In the genomic region with DNA sequence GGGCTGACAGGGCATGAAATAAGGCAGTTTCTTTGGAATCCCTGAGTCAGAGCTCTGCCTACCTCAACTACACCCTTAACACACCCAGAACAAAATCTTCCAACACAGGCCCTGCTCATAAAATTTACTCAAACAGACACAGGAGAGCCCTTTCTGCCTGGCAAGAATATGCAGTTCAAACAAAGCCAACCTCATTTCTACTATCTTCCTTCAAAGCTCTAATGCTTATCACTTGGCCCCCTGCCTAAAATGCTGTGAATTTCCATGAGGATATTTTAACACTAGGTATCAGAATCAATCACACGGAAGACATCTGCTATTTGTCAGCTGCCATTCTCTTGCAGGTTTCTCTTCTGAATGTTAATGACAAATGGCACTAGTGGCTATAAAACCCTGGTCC, we compare ENCODE assay signal across 19 mouse cellular contexts.
DNase-seq lines count a peak whose midpoint lies in the region; ATAC-seq and TF ChIP-seq lines count a peak whose summit lies in the region.
"Had no signal": no experiment of that assay in that cellular context is flagged by ENCODE, and none has a peak within 500 bp of the region (broad histone marks: within the 10 kb centered on the region; RNA-seq: fewer than 3 reads in every experiment).

No protein-coding gene starts in this region.

- H3K27me3 ChIP-seq in forebrain, postnatal 0 days (ENCODE audit: insufficient read depth, low read length): no peaks in the 10 kb centered on the region
- H3K27me3 ChIP-seq in forebrain, embryonic 11.5 days (ENCODE audit: control insufficient read depth, insufficient read depth, low read length): no peaks in the 10 kb centered on the region
- no peaks in the 10 kb centered on the region for H3K27me3 ChIP-seq in midbrain, embryonic 14.5 days (ENCODE audit: control insufficient read depth, insufficient read depth, low read length)
- H3K27me3 ChIP-seq in midbrain, embryonic 11.5 days (ENCODE audit: control insufficient read depth, insufficient read depth, low read length): no peaks in the 10 kb centered on the region
- no peaks in the 10 kb centered on the region for H3K27me3 ChIP-seq in heart, postnatal 0 days (ENCODE audit: control insufficient read depth, insufficient read depth, low read length)
- H3K27me3 ChIP-seq: hindbrain, embryonic 13.5 days had no signal

- H3K27ac ChIP-seq in forebrain, postnatal 0 days (ENCODE audit: low read depth, low read length): no peak overlapping the region
- no peak overlapping the region for H3K27ac ChIP-seq in forebrain, embryonic 11.5 days (ENCODE audit: low read depth, low read length)
- H3K27ac ChIP-seq in midbrain, embryonic 14.5 days (replicated peaks; ENCODE audit: low read depth, low read length): no peak overlapping the region
- no peak overlapping the region for H3K27ac ChIP-seq in midbrain, embryonic 11.5 days (ENCODE audit: low read depth, low read length)
- 0 out of 2 replicates have a peak overlapping the region, but pooled peaks have one; percentile 10 for H3K27ac ChIP-seq in heart, postnatal 0 days (ENCODE audit: low read depth)
- H3K27ac ChIP-seq: gastrocnemius, adult 2 months; hindbrain, embryonic 13.5 days; left cerebral cortex, adult 2 months; midbrain, embryonic 10.5 days had no signal

- no peaks in the 10 kb centered on the region for H3K4me1 ChIP-seq in forebrain, postnatal 0 days (ENCODE audit: insufficient read depth)
- H3K4me1 ChIP-seq in forebrain, embryonic 11.5 days (replicated peaks; ENCODE audit: control insufficient read depth, insufficient read depth, low read length): no peaks in the 10 kb centered on the region
- no peaks in the 10 kb centered on the region for H3K4me1 ChIP-seq in midbrain, embryonic 14.5 days (ENCODE audit: control insufficient read depth, insufficient read depth, low read length)
- no peaks in the 10 kb centered on the region for H3K4me1 ChIP-seq in midbrain, embryonic 11.5 days (ENCODE audit: control insufficient read depth, insufficient read depth, low read length)
- H3K4me1 ChIP-seq in heart, postnatal 0 days (ENCODE audit: control insufficient read depth, insufficient read depth): 0 out of 2 replicates have a peak, but pooled peaks cover 9% of the 10 kb centered on the region
- H3K4me1 ChIP-seq: hindbrain, embryonic 13.5 days; midbrain, embryonic 10.5 days had no signal

- H3K36me3 ChIP-seq in forebrain, postnatal 0 days (ENCODE audit: insufficient read depth): no peaks in the 10 kb centered on the region
- H3K36me3 ChIP-seq in forebrain, embryonic 11.5 days (ENCODE audit: control insufficient read depth, insufficient read depth, low read length): no peaks in the 10 kb centered on the region
- no peaks in the 10 kb centered on the region for H3K36me3 ChIP-seq in midbrain, embryonic 14.5 days (ENCODE audit: control insufficient read depth, insufficient read depth, low read length)
- no peaks in the 10 kb centered on the region for H3K36me3 ChIP-seq in midbrain, embryonic 11.5 days (ENCODE audit: control insufficient read depth, insufficient read depth, low read length)
- no peaks in the 10 kb centered on the region for H3K36me3 ChIP-seq in heart, postnatal 0 days (replicated peaks; ENCODE audit: control insufficient read depth, insufficient read depth, low read length)
- H3K36me3 ChIP-seq: hindbrain, embryonic 13.5 days; midbrain, embryonic 10.5 days had no signal

- DNase-seq in forebrain, postnatal 0 days: peak; percentile 18
- DNase-seq in forebrain, embryonic 11.5 days (ENCODE audit: low spot score): no peak
- peak; percentile 11 for DNase-seq in midbrain, embryonic 14.5 days
- DNase-seq in midbrain, embryonic 11.5 days (ENCODE audit: low spot score, missing footprints): no peak
- DNase-seq in heart, postnatal 0 days (ENCODE audit: low spot score): peak; percentile 17
- no peak for DNase-seq in retina, embryonic 14.5 days (ENCODE audit: low spot score)
- no peak for DNase-seq in kidney, postnatal 10 days
- DNase-seq: adrenal gland, adult 8-10 months; cerebellum, postnatal 25 days; gastrocnemius, adult 2 months; kidney, adult 8-10 months; kidney, postnatal 25 days; lung, adult 2 months; lung, postnatal 36 days; right cerebral cortex, postnatal 4 days had no signal

- 0 out of 2 replicates have a peak, but pooled peaks have one; percentile 32 for TF ChIP-seq EP300 in heart, postnatal 0 days (IDR thresholded peaks at IDR 0.05; ENCODE audit: low read depth)

- TF ChIP-seq CTCF in forebrain, postnatal 0 days (IDR thresholded peaks at IDR 0.05; ENCODE audit: low read depth): no peak
- no peak for TF ChIP-seq CTCF in heart, postnatal 0 days (IDR thresholded peaks at IDR 0.05; ENCODE audit: low read depth)

- no peaks in the 10 kb centered on the region for H3K9me3 ChIP-seq in forebrain, postnatal 0 days (ENCODE audit: low read length)
- H3K9me3 ChIP-seq in forebrain, embryonic 11.5 days (ENCODE audit: control insufficient read depth, low read length): no peaks in the 10 kb centered on the region
- no peaks in the 10 kb centered on the region for H3K9me3 ChIP-seq in midbrain, embryonic 14.5 days (ENCODE audit: control insufficient read depth, low read length)
- no peaks in the 10 kb centered on the region for H3K9me3 ChIP-seq in midbrain, embryonic 11.5 days (ENCODE audit: control insufficient read depth, low read length)
- H3K9me3 ChIP-seq in heart, postnatal 0 days (replicated peaks; ENCODE audit: control insufficient read depth, low read length): no peaks in the 10 kb centered on the region
- H3K9me3 ChIP-seq: hindbrain, embryonic 13.5 days; midbrain, embryonic 10.5 days had no signal

- WGBS in forebrain, postnatal 0 days: 54% methylated on average over 1 of the region's 1 CpGs
- 80% methylated on average over 1 of the region's 1 CpGs for WGBS in forebrain, embryonic 11.5 days
- 73% methylated on average over 1 of the region's 1 CpGs for WGBS in midbrain, embryonic 14.5 days
- WGBS in midbrain, embryonic 11.5 days: 92% methylated on average over 1 of the region's 1 CpGs
- WGBS in heart, postnatal 0 days: 24% methylated on average over 1 of the region's 1 CpGs

- no peak overlapping the region for H3K9ac ChIP-seq in forebrain, postnatal 0 days
- no peak overlapping the region for H3K9ac ChIP-seq in forebrain, embryonic 11.5 days (ENCODE audit: low read length)
- H3K9ac ChIP-seq in midbrain, embryonic 14.5 days (replicated peaks; ENCODE audit: low read length): no peak overlapping the region
- no peak overlapping the region for H3K9ac ChIP-seq in midbrain, embryonic 11.5 days (ENCODE audit: low read length)
- no peak overlapping the region for H3K9ac ChIP-seq in heart, postnatal 0 days (replicated peaks; ENCODE audit: low read depth, low read length)
- H3K9ac ChIP-seq: hindbrain, embryonic 13.5 days had no signal

- H3K4me2 ChIP-seq in forebrain, postnatal 0 days (ENCODE audit: low read depth): no peak overlapping the region
- no peak overlapping the region for H3K4me2 ChIP-seq in forebrain, embryonic 11.5 days (ENCODE audit: low read depth, low read length, severe bottlenecking)
- no peak overlapping the region for H3K4me2 ChIP-seq in midbrain, embryonic 14.5 days (ENCODE audit: low read length)
- H3K4me2 ChIP-seq in midbrain, embryonic 11.5 days: no peak overlapping the region
- no peak overlapping the region for H3K4me2 ChIP-seq in heart, postnatal 0 days (ENCODE audit: low read depth, low read length)
- H3K4me2 ChIP-seq: hindbrain, embryonic 13.5 days; liver, embryonic 11.5 days had no signal

- no peak overlapping the region for H3K4me3 ChIP-seq in forebrain, postnatal 0 days (ENCODE audit: low read depth, low read length)
- H3K4me3 ChIP-seq in forebrain, embryonic 11.5 days (ENCODE audit: low read depth, low read length): no peak overlapping the region
- H3K4me3 ChIP-seq in midbrain, embryonic 14.5 days (replicated peaks; ENCODE audit: low read depth, low read length): no peak overlapping the region
- no peak overlapping the region for H3K4me3 ChIP-seq in midbrain, embryonic 11.5 days (ENCODE audit: low read depth, low read length)
- no peak overlapping the region for H3K4me3 ChIP-seq in heart, postnatal 0 days (ENCODE audit: low read depth, low read length)
- H3K4me3 ChIP-seq: gastrocnemius, adult 2 months; hindbrain, embryonic 13.5 days; left cerebral cortex, adult 2 months; midbrain, embryonic 10.5 days had no signal

- ATAC-seq in forebrain, postnatal 0 days: no peak; the same call in 1 of the 2 replicates
- ATAC-seq in forebrain, embryonic 11.5 days (replicated peaks; ENCODE audit: low FRiP score): no peak
- ATAC-seq in midbrain, embryonic 14.5 days (ENCODE audit: low FRiP score, low TSS enrichment): no peak
- no peak for ATAC-seq in midbrain, embryonic 11.5 days (ENCODE audit: low FRiP score)
- ATAC-seq in heart, postnatal 0 days (ENCODE audit: insufficient read depth, low read depth): 0 out of 2 replicates have a peak, but pooled peaks have one; percentile 20

Comparison
In these comparisons a context has a peak if more than half of its experiments do, and no peak if none do; other contexts are left out.
1. DNase-seq: peak in forebrain, postnatal 0 days (single experiment), midbrain, embryonic 14.5 days (single experiment) and heart, postnatal 0 days (single experiment); none in forebrain, embryonic 11.5 days (single experiment), midbrain, embryonic 11.5 days (single experiment), retina, embryonic 14.5 days (single experiment) and kidney, postnatal 10 days (single experiment).